23 mouse cellular contexts compared by ENCODE assay signal in genomic region chr9:77502171-77502547, GRCm38 (mm10). TPM values are rescaled to one million over a fixed set of nuclear protein-coding genes. Genes with fewer than 3 reads are reported as not detected.
DNase-seq lines count a peak whose midpoint lies in the region; ATAC-seq and TF ChIP-seq lines count a peak whose summit lies in the region.
"Had no signal": no experiment of that assay in that cellular context is flagged by ENCODE, and none has a peak within 500 bp of the region (broad histone marks: within the 10 kb centered on the region; RNA-seq: fewer than 3 reads in every experiment).

No protein-coding gene starts in this region.

- DNase-seq in left cerebral cortex, adult 2 months (ENCODE audit: extremely low spot score in 1 of 2, low spot score in 2 of 2): no peak
- no peak for DNase-seq in left cerebral cortex, postnatal 25 days (ENCODE audit: low spot score in 2 of 2)
- no peak for DNase-seq in hindbrain, embryonic 11.5 days (ENCODE audit: low spot score)
- DNase-seq in midbrain, embryonic 14.5 days: peak; percentile 28
- no peak for DNase-seq in adrenal gland, postnatal 25 days
- no peak for DNase-seq in adrenal gland, postnatal 36 days
- DNase-seq: adrenal gland, postnatal 14 days; cerebellum, adult 18-20 months; cerebellum, postnatal 25 days; heart, postnatal 4 days; kidney, adult 9 months; kidney, postnatal 36 days; lung, postnatal 4 days; thymus, adult 18-20 months; thymus, postnatal 4 days had no signal

- intact Hi-C loops in left cerebral cortex, adult 2 months (cut with DNase I): no loop called here
- intact Hi-C loops in left cerebral cortex, postnatal 25 days (cut with DNase I): no loop called here

- TF ChIP-seq CTCF in left cerebral cortex, adult 2 months (IDR thresholded peaks at IDR 0.05): no peak

- H3K9me3 ChIP-seq in forebrain, embryonic 12.5 days: no peaks in the 10 kb centered on the region
- H3K9me3 ChIP-seq in hindbrain, embryonic 11.5 days (ENCODE audit: control insufficient read depth, low read length): no peaks in the 10 kb centered on the region
- no peaks in the 10 kb centered on the region for H3K9me3 ChIP-seq in midbrain, embryonic 14.5 days (ENCODE audit: control insufficient read depth, low read length)
- H3K9me3 ChIP-seq: embryonic facial prominence, embryonic 15.5 days; heart, embryonic 15.5 days; intestine, embryonic 15.5 days; limb, embryonic 13.5 days; lung, embryonic 15.5 days had no signal

- no peak overlapping the region for H3K9ac ChIP-seq in forebrain, embryonic 12.5 days
- H3K9ac ChIP-seq in hindbrain, embryonic 11.5 days (ENCODE audit: low read depth, low read length): no peak overlapping the region
- no peak overlapping the region for H3K9ac ChIP-seq in midbrain, embryonic 14.5 days (replicated peaks; ENCODE audit: low read length)
- H3K9ac ChIP-seq: embryonic facial prominence, embryonic 15.5 days; heart, embryonic 15.5 days; intestine, embryonic 15.5 days; limb, embryonic 13.5 days; liver, embryonic 14.5 days; lung, embryonic 15.5 days had no signal

- 15% methylated on average over 6 of the region's 6 CpGs for WGBS in forebrain, embryonic 12.5 days
- 40% methylated on average over 6 of the region's 6 CpGs for WGBS in hindbrain, embryonic 11.5 days
- 19% methylated on average over 6 of the region's 6 CpGs for WGBS in midbrain, embryonic 14.5 days

- no peaks in the 10 kb centered on the region for H3K27me3 ChIP-seq in forebrain, embryonic 12.5 days
- H3K27me3 ChIP-seq in hindbrain, embryonic 11.5 days (ENCODE audit: control insufficient read depth, insufficient read depth, low read length): peaks cover 3% of the 10 kb centered on the region; the same call in 1 of the 2 replicates
- peaks cover 12% of the 10 kb centered on the region for H3K27me3 ChIP-seq in midbrain, embryonic 14.5 days (ENCODE audit: control insufficient read depth, insufficient read depth, low read length)
- H3K27me3 ChIP-seq: CH12.LX; embryonic facial prominence, embryonic 15.5 days; heart, embryonic 15.5 days; intestine, embryonic 15.5 days; limb, embryonic 13.5 days; lung, embryonic 15.5 days had no signal

- peaks cover 51% of the 10 kb centered on the region for H3K4me1 ChIP-seq in forebrain, embryonic 12.5 days
- peaks cover 7% of the 10 kb centered on the region for H3K4me1 ChIP-seq in hindbrain, embryonic 11.5 days (replicated peaks; ENCODE audit: control insufficient read depth, insufficient read depth, low read length)
- peaks cover 24% of the 10 kb centered on the region for H3K4me1 ChIP-seq in midbrain, embryonic 14.5 days (ENCODE audit: control insufficient read depth, insufficient read depth, low read length)
- H3K4me1 ChIP-seq: intestine, embryonic 15.5 days had no signal

- H3K36me3 ChIP-seq in forebrain, embryonic 12.5 days (replicated peaks): no peaks in the 10 kb centered on the region
- H3K36me3 ChIP-seq in hindbrain, embryonic 11.5 days (ENCODE audit: control insufficient read depth, insufficient read depth, low read length): no peaks in the 10 kb centered on the region
- no peaks in the 10 kb centered on the region for H3K36me3 ChIP-seq in midbrain, embryonic 14.5 days (ENCODE audit: control insufficient read depth, insufficient read depth, low read length)
- H3K36me3 ChIP-seq: embryonic facial prominence, embryonic 15.5 days; heart, embryonic 15.5 days; intestine, embryonic 15.5 days; limb, embryonic 13.5 days; lung, embryonic 15.5 days had no signal

- H3K4me3 ChIP-seq in left cerebral cortex, adult 2 months: no peak overlapping the region
- H3K4me3 ChIP-seq in forebrain, embryonic 12.5 days (replicated peaks): no peak overlapping the region
- H3K4me3 ChIP-seq in hindbrain, embryonic 11.5 days (ENCODE audit: low read depth, low read length): no peak overlapping the region
- H3K4me3 ChIP-seq in midbrain, embryonic 14.5 days (replicated peaks; ENCODE audit: low read depth, low read length): no peak overlapping the region
- H3K4me3 ChIP-seq: embryonic facial prominence, embryonic 15.5 days; heart, embryonic 15.5 days; intestine, embryonic 15.5 days; limb, embryonic 13.5 days; lung, embryonic 15.5 days had no signal

- H3K27ac ChIP-seq in left cerebral cortex, adult 2 months: peak overlapping the region; percentile 24; the same call in 1 of the 2 replicates
- no peak overlapping the region for H3K27ac ChIP-seq in forebrain, embryonic 12.5 days
- H3K27ac ChIP-seq in hindbrain, embryonic 11.5 days (ENCODE audit: low read depth, low read length): no peak overlapping the region
- no peak overlapping the region for H3K27ac ChIP-seq in midbrain, embryonic 14.5 days (replicated peaks; ENCODE audit: low read depth, low read length)
- H3K27ac ChIP-seq: embryonic facial prominence, embryonic 15.5 days; intestine, embryonic 15.5 days; limb, embryonic 13.5 days; liver, embryonic 14.5 days; lung, embryonic 15.5 days had no signal

- 0 out of 2 replicates have a peak overlapping the region, but pooled peaks have one; percentile 48 for H3K4me2 ChIP-seq in forebrain, embryonic 12.5 days
- H3K4me2 ChIP-seq in hindbrain, embryonic 11.5 days (replicated peaks; ENCODE audit: low read depth, low read length): no peak overlapping the region
- peak overlapping the region; percentile 36 for H3K4me2 ChIP-seq in midbrain, embryonic 14.5 days (ENCODE audit: low read length)
- H3K4me2 ChIP-seq: embryonic facial prominence, embryonic 15.5 days; intestine, embryonic 15.5 days; limb, embryonic 13.5 days; lung, embryonic 15.5 days had no signal

- ATAC-seq in forebrain, embryonic 12.5 days (ENCODE audit: low FRiP score): peak; percentile 74
- ATAC-seq in hindbrain, embryonic 11.5 days (ENCODE audit: low FRiP score): peak; percentile 73
- ATAC-seq in midbrain, embryonic 14.5 days (ENCODE audit: low FRiP score, low TSS enrichment): no peak
- ATAC-seq: intestine, embryonic 15.5 days had no signal

RNA-seq across cellular contexts. Expression of gene Lrrc1, which starts 42.5 kb away (rescaled TPM):
- 1 to 10 TPM; 5.7 to 6.1 TPM for total RNA-seq in left cerebral cortex, adult 2 months (2021)
- 1 to 10 TPM; 4.5 to 9.2 TPM for total RNA-seq in left cerebral cortex, postnatal 25 days (2021)
- polyA plus RNA-seq in forebrain, embryonic 12.5 days (2016; fragmentation: Nextera tagmentation; extraction: Ambion mirVana): 18.1 and 21.4 TPM in 2 replicates
- 9.0 and 10.2 TPM in 2 replicates for polyA plus RNA-seq in hindbrain, embryonic 11.5 days (2014; fragmentation: Nextera tagmentation; extraction: Ambion mirVana)
- polyA plus RNA-seq in midbrain, embryonic 14.5 days (2014; fragmentation: Nextera tagmentation; extraction: Ambion mirVana): 5.1 and 7.1 TPM in 2 replicates
- total RNA-seq in adrenal gland, postnatal 25 days (2021): 12.8 and 15.4 TPM in 2 replicates
- total RNA-seq in adrenal gland, postnatal 36 days (2021): 10 to 100 TPM; 12.8 to 15.1 TPM
